Mouse (Mus musculus) CH12.LX (cell line): ENCODE measurements at regions not wholly inside any gene's neighbourhood (a gene's known extent, or its start where the extent isn't known, plus 50 kb on each side); places are given as distances from the start of the nearest gene placed in this dataset.

Experiments
- DNase-seq: peaks from one replicate; pipeline ENCODE4 v3.0.0-alpha.2; 2013; ENCODE audit errors: extremely low read depth
- H3K27ac ChIP-seq: 2 replicates; pipeline ENCODE4 v1.5.1; 2012; ENCODE audit warnings: low read depth, mild to moderate bottlenecking, control low read depth, moderate library complexity; ENCODE audit not compliant: insufficient read depth
- H3K27me3 ChIP-seq: replicated peaks from 2 replicates; pipeline ENCODE3; 2012; ENCODE audit warnings: inconsistent platforms
- H3K36me3 ChIP-seq, 2 experiments: replicated peaks in 1 of 2; 2 replicates each; pipeline versions ENCODE3 to v1.6.1; 2012; ENCODE audit warnings: inconsistent platforms in 1 of 2, low read length in 1 of 2, mild to moderate bottlenecking in 1 of 2, mixed read lengths in 1 of 2, moderate library complexity in 1 of 2; ENCODE audit not compliant: control insufficient read depth in 1 of 2, insufficient read depth in 1 of 2
- H3K4me1 ChIP-seq, 2 experiments: 2 replicates each; pipeline ENCODE4 v1.6.1; 2012; ENCODE audit warnings: inconsistent platforms in 1 of 2, moderate library complexity in 1 of 2; ENCODE audit not compliant: insufficient read depth in 2 of 2, control insufficient read depth in 1 of 2
- H3K4me2 ChIP-seq: 2 replicates; pipeline ENCODE4 v1.6.1; 2012; ENCODE audit warnings: low read depth, mild to moderate bottlenecking, control low read depth; ENCODE audit not compliant: poor library complexity, insufficient read depth, severe bottlenecking
- H3K4me3 ChIP-seq, 3 experiments: fragments of 150-350 bp in 1 of 3; sonication (generic) in 1 of 3; replicated peaks in 1 of 3; 2 replicates each; pipeline versions ENCODE3 to v1.5.1; 2011 to 2012; ENCODE audit warnings: low read depth in 2 of 3, low read length in 2 of 3, mild to moderate bottlenecking in 2 of 3, moderate library complexity in 2 of 3, control low read depth in 1 of 3, improper control_type of control experiment in 1 of 3, inconsistent platforms in 1 of 3, mixed read lengths in 1 of 3; ENCODE audit not compliant: poor library complexity in 1 of 3
- H3K79me2 ChIP-seq: replicated peaks from 2 replicates; pipeline ENCODE4 v1.6.1; 2012; ENCODE audit warnings: mild to moderate bottlenecking, moderate library complexity; ENCODE audit not compliant: control insufficient read depth, poor library complexity, insufficient read depth, severe bottlenecking; ENCODE audit errors: extremely low read depth
- H3K9ac ChIP-seq: 2 replicates; pipeline ENCODE4 v1.6.1; 2012; ENCODE audit warnings: low read depth, mild to moderate bottlenecking, control low read depth, moderate library complexity; ENCODE audit not compliant: insufficient read depth
- H3K9me3 ChIP-seq: replicated peaks from 2 replicates; pipeline ENCODE3; 2012; ENCODE audit warnings: low read length, inconsistent platforms, mixed read lengths
- BHLHE40 ChIP-seq: IDR thresholded peaks from 2 replicates; pipeline ENCODE4 v1.6.1; 2011; ENCODE audit warnings: mild to moderate bottlenecking, low read depth, low read length, improper control_type of control experiment
- CHD1 ChIP-seq: IDR thresholded peaks from 2 replicates; pipeline ENCODE4 v1.6.1; 2012; ENCODE audit warnings: low read depth, low read length, improper control_type of control experiment, inconsistent platforms
- CHD2 ChIP-seq: IDR thresholded peaks from 2 replicates; pipeline ENCODE4 v1.6.1; 2011; ENCODE audit warnings: low read length, improper control_type of control experiment
- CTCF ChIP-seq, 2 experiments: IDR thresholded peaks in 1 of 2; conservative IDR thresholded peaks in 1 of 2; 2 replicates each; pipeline ENCODE4 v1.5.1; 2011 to 2012; ENCODE audit warnings: low read depth in 2 of 2, low read length in 2 of 2, improper control_type of control experiment in 1 of 2, inconsistent platforms in 1 of 2, mild to moderate bottlenecking in 1 of 2, moderate library complexity in 1 of 2
- E2F4 ChIP-seq: IDR thresholded peaks from 2 replicates; pipeline ENCODE4 v1.6.1; 2011; ENCODE audit warnings: low read depth, low read length, improper control_type of control experiment; ENCODE audit not compliant: insufficient replicate concordance
- ETS1 ChIP-seq: conservative IDR thresholded peaks from 2 replicates; pipeline ENCODE4 v1.6.1; 2012; ENCODE audit warnings: low read depth, mild to moderate bottlenecking, inconsistent platforms, low read length, improper control_type of control experiment, moderate library complexity
- GABPA ChIP-seq: IDR thresholded peaks from 2 replicates; pipeline ENCODE4 v1.6.1; 2012; ENCODE audit warnings: low read depth, low read length, improper control_type of control experiment, inconsistent platforms; ENCODE audit not compliant: insufficient replicate concordance
- HCFC1 ChIP-seq: IDR thresholded peaks from 2 replicates; pipeline ENCODE4 v1.6.1; 2012; ENCODE audit warnings: low read depth, mild to moderate bottlenecking, inconsistent platforms, low read length, improper control_type of control experiment
- JUN ChIP-seq: IDR thresholded peaks from 2 replicates; pipeline ENCODE4 v1.6.1; 2011; ENCODE audit warnings: low read depth, mild to moderate bottlenecking, low read length, improper control_type of control experiment, moderate library complexity; ENCODE audit not compliant: insufficient read depth
- JUND ChIP-seq: conservative IDR thresholded peaks from 2 replicates; pipeline ENCODE4 v1.6.1; 2011; ENCODE audit warnings: low read depth, low read length, improper control_type of control experiment
- MAFK ChIP-seq: IDR thresholded peaks from 2 replicates; pipeline ENCODE4 v1.6.1; 2011; ENCODE audit warnings: low read length, improper control_type of control experiment; ENCODE audit not compliant: insufficient replicate concordance
- MAX ChIP-seq: IDR thresholded peaks from 2 replicates; pipeline ENCODE4 v1.6.1; 2011; ENCODE audit warnings: low read length, improper control_type of control experiment
- MEF2A ChIP-seq: IDR thresholded peaks from 2 replicates; pipeline ENCODE4 v1.6.1; 2014; ENCODE audit warnings: low read depth, mild to moderate bottlenecking, inconsistent platforms, low read length, improper control_type of control experiment, borderline replicate concordance
- MXI1 ChIP-seq: IDR thresholded peaks from 2 replicates; pipeline ENCODE4 v1.6.1; 2011; ENCODE audit warnings: mild to moderate bottlenecking, low read depth, low read length, improper control_type of control experiment
- MYC ChIP-seq: IDR thresholded peaks from 2 replicates; pipeline ENCODE4 v1.6.1; 2011; ENCODE audit warnings: low read depth, mild to moderate bottlenecking, improper control_type of control experiment, low read length
- PAX5 ChIP-seq: IDR thresholded peaks from 2 replicates; pipeline ENCODE4 v1.6.1; 2012; ENCODE audit warnings: low read length, inconsistent platforms, mixed read lengths
- POLR2A ChIP-seq: IDR thresholded peaks from 2 replicates; pipeline ENCODE4 v1.6.1; 2011; ENCODE audit warnings: low read depth, mild to moderate bottlenecking, improper control_type of control experiment, low read length
- POLR2AphosphoS2 ChIP-seq: IDR thresholded peaks from 2 replicates; pipeline ENCODE4 v1.6.1; 2011; ENCODE audit warnings: low read depth, low read length, improper control_type of control experiment
- RAD21 ChIP-seq: IDR thresholded peaks from 2 replicates; pipeline ENCODE4 v1.6.1; 2011; ENCODE audit warnings: low read depth, mild to moderate bottlenecking, low read length, improper control_type of control experiment, moderate library complexity
- RCOR1 ChIP-seq: conservative IDR thresholded peaks from 2 replicates; pipeline ENCODE4 v1.6.1; 2012; ENCODE audit warnings: low read depth, mild to moderate bottlenecking, inconsistent platforms, low read length, improper control_type of control experiment
- SIN3A ChIP-seq: IDR thresholded peaks from 2 replicates; pipeline ENCODE4 v1.6.1; 2012; ENCODE audit warnings: low read length, improper control_type of control experiment, inconsistent platforms
- TCF12 ChIP-seq: IDR thresholded peaks from 2 replicates; pipeline ENCODE4 v1.6.1; 2014; ENCODE audit warnings: low read depth, mild to moderate bottlenecking, inconsistent platforms, low read length, improper control_type of control experiment
- ZC3H11A ChIP-seq: IDR thresholded peaks from 2 replicates; pipeline ENCODE4 v1.6.1; 2012; ENCODE audit warnings: low read depth, mild to moderate bottlenecking, inconsistent platforms, low read length, improper control_type of control experiment
- ZKSCAN1 ChIP-seq: IDR thresholded peaks from 2 replicates; pipeline ENCODE4 v1.6.1; 2012; ENCODE audit warnings: low read depth, inconsistent platforms, low read length, improper control_type of control experiment, borderline replicate concordance
- ZMIZ1 ChIP-seq: IDR thresholded peaks from 2 replicates; pipeline ENCODE4 v1.6.1; 2012; ENCODE audit warnings: low read depth, mild to moderate bottlenecking, inconsistent platforms, low read length, improper control_type of control experiment
- ZNF384 ChIP-seq: IDR thresholded peaks from 2 replicates; pipeline ENCODE4 v1.6.1; 2012; ENCODE audit warnings: low read depth, low read length, improper control_type of control experiment, inconsistent platforms
- dilution Hi-C: fragments of 300-500 bp; cut with MboI; formaldehyde crosslinking; loops from 2 replicates; pipeline ENCODE4 v1.14.3; 2020; ENCODE audit warnings: low sequenced_read_pairs; ENCODE audit not compliant: extremely low pct_unique_long_range_greater_than_20kb, extremely low pct_ligation_motif_present
- in situ Hi-C: fragments of 300-500 bp; cut with MboI; formaldehyde crosslinking; loops from 3 replicates; pipeline ENCODE4 v1.14.3; 2019; ENCODE audit warnings: low sequenced_read_pairs, low pct_ligation_motif_present, low pct_unique_long_range_greater_than_20kb, mixed read lengths

GRCm38 (mm10) chr2:84127586-84127985, 137.2 kb downstream of the Gm13691 start:
- Histone ChIP-seq H3K79me2 (no peaks in the 10 kb centered on the region), H3K36me3 (no peaks in the 10 kb centered on the region), H3K9me3 (no peaks in the 10 kb centered on the region), H3K4me3 (no peak overlapping the region), H3K4me2 (no peak overlapping the region), H3K4me1 (no peaks in the 10 kb centered on the region), H3K27me3 (no peaks in the 10 kb centered on the region), H3K27ac (no peak overlapping the region), H3K9ac (no peak overlapping the region)
- no peak for TF ChIP-seq BHLHE40
- no peak for TF ChIP-seq JUND
- TF ChIP-seq CHD2, result no peak
- no peak for TF ChIP-seq MAFK
- TF ChIP-seq HCFC1, result no peak
- no peak for TF ChIP-seq GABPA
- no peak for TF ChIP-seq TCF12
- no peak for TF ChIP-seq PAX5
- no peak for TF ChIP-seq MEF2A
- no peak for TF ChIP-seq POLR2A
- no peak for TF ChIP-seq RAD21
- no peak for TF ChIP-seq E2F4
- TF ChIP-seq ZC3H11A, result no peak
- in situ Hi-C loops (no loop called here), dilution Hi-C loops (no loop called here)
- no peak for DNase-seq

GRCm38 (mm10) chr2:84161742-84162141, 171.4 kb downstream of the Gm13691 start:
- in situ Hi-C loops, result no loop called here
- TF ChIP-seq SIN3A, result no peak
- TF ChIP-seq RAD21, result no peak
- no peak for TF ChIP-seq MXI1
- no peak for TF ChIP-seq ZMIZ1
- dilution Hi-C loops, result no loop called here
- H3K79me2 ChIP-seq, result no peaks in the 10 kb centered on the region
- no peaks in the 10 kb centered on the region for H3K27me3 ChIP-seq
- no peak overlapping the region for H3K27ac ChIP-seq
- no peaks in the 10 kb centered on the region for H3K36me3 ChIP-seq
- no peak for DNase-seq
- H3K4me1 ChIP-seq, result no peaks in the 10 kb centered on the region
- no peak overlapping the region for H3K9ac ChIP-seq
- H3K9me3 ChIP-seq, result no peaks in the 10 kb centered on the region
- H3K4me3 ChIP-seq, result no peak overlapping the region
- H3K4me2 ChIP-seq, result no peak overlapping the region

GRCm38 (mm10) chr2:84173450-84173849, 183.1 kb downstream of the Gm13691 start:
- Histone ChIP-seq H3K27ac (no peak overlapping the region), H3K4me1 (peaks cover 0 to 3% of the 10 kb centered on the region in 2 experiments; a peak in 1 of 4 replicates), H3K4me3 (no peak overlapping the region), H3K9me3 (no peaks in the 10 kb centered on the region), H3K9ac (no peak overlapping the region), H3K27me3 (no peaks in the 10 kb centered on the region), H3K79me2 (no peaks in the 10 kb centered on the region), H3K4me2 (no peak overlapping the region), H3K36me3 (no peaks in the 10 kb centered on the region)
- DNase-seq, result no peak
- dilution Hi-C loops, result no loop called here
- TF ChIP-seq JUN (no peak), ETS1 (no peak), CHD1 (no peak), SIN3A (no peak), POLR2AphosphoS2 (no peak), MYC (no peak), MXI1 (no peak), MEF2A (no peak), RCOR1 (no peak), MAX (no peak), ZKSCAN1 (no peak), CTCF (conservative IDR thresholded peaks at IDR 0.05 in 1 of 2, IDR thresholded peaks at IDR 0.05 in 1 of 2; ENCODE audit: low read depth in 2 of 2, low read length in 2 of 2) (no peak), ZNF384 (no peak), HCFC1 (no peak)
- in situ Hi-C loops, result no loop called here
